Mouse (Mus musculus) lung, postnatal 0 days (tissue): ENCODE measurements around the gene Rpap3.
A peak's percentile ranks its signal among the peaks of the same experiment; 100 is the strongest.

Experiments
- CTCF ChIP-seq: IDR thresholded peaks from 2 replicates; pipeline ENCODE4 v1.5.1; 2016; ENCODE audit warnings: antibody characterized with exemption, mild to moderate bottlenecking
- EP300 ChIP-seq: IDR thresholded peaks from 2 replicates; pipeline ENCODE4 v1.6.1; 2016; ENCODE audit warnings: antibody characterized with exemption, mild to moderate bottlenecking, control low read depth

GRCm38 (mm10) chr15:97720026-97720675, 14.5 kb upstream of the Rpap3 start:
- no peak for TF ChIP-seq CTCF
- TF ChIP-seq EP300: peak; percentile 60
